Mouse (Mus musculus): ENCODE results near the gene Amotl2. TPM values are rescaled to one million over a fixed set of nuclear protein-coding genes. Genes with fewer than 3 reads are reported as not detected.
A peak's percentile ranks its signal among the peaks of the same experiment; 100 is the strongest.
"Not testable (repeated sequence)": the region's sequence is repeated elsewhere in the genome, so short reads cannot be mapped to it uniquely, and the experiment has no call there.

Amotl2 gene
- polyA plus RNA-seq, 1 experiment from 2014 or later: 72.4 TPM

DNA sequence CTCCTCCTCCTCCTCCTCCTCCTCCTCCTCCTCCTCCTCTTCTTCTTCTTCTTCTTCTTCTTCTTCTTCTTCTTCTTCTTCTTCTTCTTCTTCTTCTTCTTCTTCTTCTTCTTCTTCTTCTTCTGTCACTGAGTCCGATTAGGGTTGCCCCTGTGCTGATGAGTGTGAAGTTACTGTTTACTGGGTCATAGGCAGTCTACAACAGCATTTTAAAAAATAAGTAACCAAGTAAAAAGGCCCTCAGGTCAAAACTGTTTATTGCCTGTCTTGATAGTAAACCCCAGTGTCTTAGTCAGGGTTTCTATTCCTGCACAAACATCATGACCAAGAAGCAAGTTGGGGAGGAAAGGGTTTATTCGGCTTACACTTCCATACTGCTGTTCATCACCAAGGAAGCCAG is 48.1 kb downstream of the Amotl2 start:
- not testable (repeated sequence) for H3K27me3 ChIP-seq (ENCODE audit: control insufficient read depth, insufficient read depth, low read length); H3K9me3 ChIP-seq (ENCODE audit: control insufficient read depth, low read length); ATAC-seq (replicated peaks; ENCODE audit: low FRiP score); H3K27ac ChIP-seq (ENCODE audit: low read depth, low read length); H3K4me3 ChIP-seq (ENCODE audit: low read depth, low read length); H3K36me3 ChIP-seq (ENCODE audit: control insufficient read depth, insufficient read depth, low read length); DNase-seq (ENCODE audit: low spot score); H3K9ac ChIP-seq (ENCODE audit: low read length); H3K4me2 ChIP-seq (ENCODE audit: low read depth, low read length, severe bottlenecking); H3K4me1 ChIP-seq (replicated peaks; ENCODE audit: control insufficient read depth, insufficient read depth, low read length)
- 100% methylated on average over 1 of the region's 2 CpGs for WGBS

DNA sequence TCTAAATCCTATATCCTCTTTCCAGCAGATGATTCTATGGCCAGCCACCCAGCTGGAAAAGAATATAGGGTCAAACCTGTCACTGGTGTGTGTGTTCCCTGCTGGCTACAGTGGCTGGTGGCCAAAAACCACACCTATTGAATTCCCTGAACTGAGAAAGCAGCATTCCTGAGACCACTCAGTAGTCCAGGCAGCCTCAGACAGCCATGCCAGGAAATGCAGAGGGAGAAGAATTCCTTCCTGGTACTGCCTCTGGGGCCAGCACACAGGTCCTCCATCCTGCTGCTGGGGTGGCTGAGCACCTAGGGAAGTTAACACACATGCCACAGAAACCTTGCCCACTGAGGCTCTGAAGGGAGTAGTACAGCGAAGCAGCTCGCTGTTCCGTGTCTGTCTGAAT is 50.3 kb downstream of the Amotl2 start:
- no peaks in the 10 kb centered on the region for H3K9me3 ChIP-seq (ENCODE audit: control insufficient read depth, low read length)
- WGBS: 98% methylated on average over 3 of the region's 3 CpGs

DNA sequence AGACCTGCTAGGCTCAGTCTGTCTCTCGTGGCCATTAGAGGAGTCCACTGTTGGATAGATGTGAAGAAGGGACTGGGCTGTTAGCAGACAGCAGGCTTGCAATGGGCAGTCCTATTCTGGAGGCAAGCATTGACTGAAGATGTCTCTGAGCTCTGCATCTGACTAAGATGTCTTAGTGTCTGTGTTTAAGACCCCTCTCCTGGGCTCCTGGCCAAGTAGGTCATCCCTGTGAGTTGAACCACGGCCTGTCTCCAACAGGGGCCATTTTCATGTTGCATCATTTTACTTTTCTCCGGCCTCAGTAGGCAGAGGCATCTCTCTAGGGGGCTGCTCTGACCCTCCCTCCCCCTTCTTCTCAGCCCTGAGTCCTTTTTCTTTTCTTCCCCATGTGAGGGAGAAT is 52.8 kb downstream of the Amotl2 start:
- Histone ChIP-seq H3K9me3 (ENCODE audit: control insufficient read depth, low read length) (no peaks in the 10 kb centered on the region), H3K4me1 (replicated peaks; ENCODE audit: control insufficient read depth, insufficient read depth, low read length) (no peaks in the 10 kb centered on the region), H3K36me3 (ENCODE audit: control insufficient read depth, insufficient read depth, low read length) (no peaks in the 10 kb centered on the region), H3K4me3 (ENCODE audit: low read depth, low read length) (no peak overlapping the region), H3K4me2 (ENCODE audit: low read depth, low read length, severe bottlenecking) (no peak overlapping the region), H3K9ac (ENCODE audit: low read length) (no peak overlapping the region), H3K27ac (ENCODE audit: low read depth, low read length) (no peak overlapping the region), H3K27me3 (ENCODE audit: control insufficient read depth, insufficient read depth, low read length) (no peaks in the 10 kb centered on the region)
- ATAC-seq (replicated peaks; ENCODE audit: low FRiP score): no peak
- DNase-seq (ENCODE audit: low spot score): no peak
- 79% methylated on average over 3 of the region's 3 CpGs for WGBS

More for the DNA sequence above, 50.3 kb downstream of the Amotl2 start:
- ATAC-seq (replicated peaks; ENCODE audit: low FRiP score) (no peak), DNase-seq (ENCODE audit: low spot score) (no peak)
- Histone ChIP-seq H3K4me2 (ENCODE audit: low read depth, low read length, severe bottlenecking) (no peak overlapping the region), H3K9ac (ENCODE audit: low read length) (no peak overlapping the region), H3K4me3 (ENCODE audit: low read depth, low read length) (no peak overlapping the region), H3K27me3 (ENCODE audit: control insufficient read depth, insufficient read depth, low read length) (no peaks in the 10 kb centered on the region), H3K4me1 (replicated peaks; ENCODE audit: control insufficient read depth, insufficient read depth, low read length) (no peaks in the 10 kb centered on the region), H3K36me3 (ENCODE audit: control insufficient read depth, insufficient read depth, low read length) (no peaks in the 10 kb centered on the region), H3K27ac (ENCODE audit: low read depth, low read length) (no peak overlapping the region)

DNA sequence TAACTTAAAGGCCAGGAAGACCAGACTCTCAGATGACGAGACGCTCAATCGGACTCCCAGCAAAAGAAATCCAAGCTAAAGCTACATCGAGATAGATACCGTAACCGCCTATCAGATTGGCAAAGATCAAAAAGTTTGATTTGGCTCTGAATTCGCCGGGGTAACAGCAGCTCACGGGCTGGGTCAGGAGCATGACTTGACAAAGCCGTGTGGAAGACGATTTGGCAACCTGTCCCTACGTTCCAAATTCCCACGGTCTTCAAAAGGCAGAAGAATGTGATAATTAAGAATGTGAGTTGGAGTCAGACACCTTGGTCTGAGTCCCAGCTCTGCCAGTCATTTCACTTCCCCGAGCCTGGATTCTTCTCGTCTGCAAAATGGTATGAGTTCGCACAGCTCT is 53.7 kb downstream of the Amotl2 start:
- no peak for DNase-seq (ENCODE audit: low spot score)
- 81% methylated on average over 16 of the region's 16 CpGs for WGBS
- Histone ChIP-seq H3K27me3 (ENCODE audit: control insufficient read depth, insufficient read depth, low read length) (no peaks in the 10 kb centered on the region), H3K9me3 (ENCODE audit: control insufficient read depth, low read length) (no peaks in the 10 kb centered on the region), H3K4me3 (ENCODE audit: low read depth, low read length) (no peak overlapping the region), H3K4me1 (replicated peaks; ENCODE audit: control insufficient read depth, insufficient read depth, low read length) (no peaks in the 10 kb centered on the region), H3K36me3 (ENCODE audit: control insufficient read depth, insufficient read depth, low read length) (no peaks in the 10 kb centered on the region), H3K27ac (ENCODE audit: low read depth, low read length) (no peak overlapping the region), H3K4me2 (ENCODE audit: low read depth, low read length, severe bottlenecking) (no peak overlapping the region), H3K9ac (ENCODE audit: low read length) (no peak overlapping the region)
- ATAC-seq (replicated peaks; ENCODE audit: low FRiP score): no peak

DNA sequence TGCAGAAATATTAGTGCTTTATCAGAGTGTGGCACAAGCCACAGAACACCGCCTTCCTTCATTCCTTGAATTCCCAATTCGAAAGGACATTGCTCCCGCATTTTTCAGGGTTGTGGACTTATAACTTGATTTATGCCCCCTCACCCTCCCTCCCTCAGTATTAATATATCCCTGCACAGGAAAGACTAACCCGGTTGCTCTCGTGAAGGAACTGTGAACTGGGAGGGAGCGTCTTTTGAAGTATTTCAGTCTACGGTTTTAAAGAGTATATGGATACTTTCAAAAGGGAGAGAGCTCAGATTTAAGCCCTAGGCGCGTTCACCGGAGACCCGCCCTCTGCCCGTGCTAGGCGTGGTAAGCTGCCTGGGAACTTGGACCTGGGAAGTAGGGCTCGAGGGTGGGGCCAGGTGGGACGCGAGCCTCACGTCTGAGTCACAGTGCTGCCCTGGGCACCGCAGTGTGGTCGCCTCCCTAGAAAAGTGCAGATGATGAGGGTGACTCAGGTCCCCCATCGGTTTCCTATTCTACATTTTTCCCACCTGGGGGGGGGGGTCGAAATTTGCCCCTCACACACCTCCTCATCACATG is 54.9 kb downstream of the Amotl2 start:
- Histone ChIP-seq H3K36me3 (ENCODE audit: control insufficient read depth, insufficient read depth, low read length) (no peaks in the 10 kb centered on the region), H3K27ac (ENCODE audit: low read depth, low read length) (no peak overlapping the region), H3K4me2 (ENCODE audit: low read depth, low read length, severe bottlenecking) (no peak overlapping the region), H3K27me3 (ENCODE audit: control insufficient read depth, insufficient read depth, low read length) (no peaks in the 10 kb centered on the region), H3K4me1 (replicated peaks; ENCODE audit: control insufficient read depth, insufficient read depth, low read length) (no peaks in the 10 kb centered on the region), H3K4me3 (ENCODE audit: low read depth, low read length) (no peak overlapping the region), H3K9me3 (ENCODE audit: control insufficient read depth, low read length) (no peaks in the 10 kb centered on the region), H3K9ac (ENCODE audit: low read length) (no peak overlapping the region)
- ATAC-seq (replicated peaks; ENCODE audit: low FRiP score): no peak
- no peak for DNase-seq (ENCODE audit: low spot score)
- WGBS: 48% methylated on average over 21 of the region's 21 CpGs

DNA sequence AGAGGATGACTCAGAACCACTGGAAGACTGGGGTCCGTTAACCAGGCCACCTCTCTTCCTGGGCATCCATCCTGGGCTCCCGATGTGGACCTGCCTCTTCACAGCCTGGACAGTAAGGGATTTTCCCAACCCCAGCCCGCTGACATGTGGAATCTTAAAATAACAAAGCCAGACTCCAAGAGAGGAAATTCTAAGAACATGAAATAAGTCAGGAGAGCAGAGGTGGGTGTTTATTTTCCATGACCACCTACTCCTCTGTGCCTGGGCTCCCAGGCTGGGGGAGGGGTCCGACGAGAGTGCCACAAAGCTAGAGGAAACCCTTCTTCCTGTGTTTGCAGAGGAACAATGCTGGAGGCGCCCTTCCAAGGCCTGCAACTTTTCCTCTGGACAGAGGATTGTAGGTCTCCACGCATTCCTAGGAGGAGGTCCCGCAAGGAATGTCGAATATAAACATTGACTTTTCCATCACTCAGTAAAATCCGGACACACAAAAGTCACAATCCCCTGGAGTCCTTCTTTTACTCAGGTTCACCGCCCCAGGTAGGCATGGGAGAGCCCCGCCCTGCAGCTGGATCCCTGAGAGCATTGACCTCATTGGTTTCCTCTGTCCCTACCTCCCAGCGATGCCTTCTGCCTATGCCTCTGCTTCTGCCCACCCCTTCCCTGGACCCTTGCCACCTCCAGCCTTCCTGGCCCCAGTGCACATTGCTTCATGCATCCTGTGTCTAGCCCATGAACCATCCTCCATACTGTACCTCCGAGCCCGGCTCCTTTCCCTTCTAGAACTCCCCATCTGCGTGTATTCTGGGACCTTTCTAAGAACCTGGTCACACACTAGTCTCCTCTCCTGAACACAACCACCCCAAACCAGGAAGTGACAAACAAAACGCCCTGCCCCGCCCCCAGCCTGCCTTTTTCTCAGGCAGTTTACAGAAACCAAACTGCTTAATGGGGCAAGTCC is 61.4 kb downstream of the Amotl2 start:
- Histone ChIP-seq H3K4me2 (ENCODE audit: low read depth, low read length, severe bottlenecking) (no peak overlapping the region), H3K36me3 (ENCODE audit: control insufficient read depth, insufficient read depth, low read length) (no peaks in the 10 kb centered on the region), H3K4me1 (replicated peaks; ENCODE audit: control insufficient read depth, insufficient read depth, low read length) (peaks cover 4% of the 10 kb centered on the region; the same call in 1 of the 2 replicates), H3K9me3 (ENCODE audit: control insufficient read depth, low read length) (no peaks in the 10 kb centered on the region), H3K27me3 (ENCODE audit: control insufficient read depth, insufficient read depth, low read length) (no peaks in the 10 kb centered on the region), H3K27ac (ENCODE audit: low read depth, low read length) (no peak overlapping the region), H3K4me3 (ENCODE audit: low read depth, low read length) (no peak overlapping the region), H3K9ac (ENCODE audit: low read length) (no peak overlapping the region)
- 68% methylated on average over 18 of the region's 18 CpGs for WGBS
- ATAC-seq (replicated peaks; ENCODE audit: low FRiP score): no peak
- DNase-seq (ENCODE audit: low spot score): no peak

DNA sequence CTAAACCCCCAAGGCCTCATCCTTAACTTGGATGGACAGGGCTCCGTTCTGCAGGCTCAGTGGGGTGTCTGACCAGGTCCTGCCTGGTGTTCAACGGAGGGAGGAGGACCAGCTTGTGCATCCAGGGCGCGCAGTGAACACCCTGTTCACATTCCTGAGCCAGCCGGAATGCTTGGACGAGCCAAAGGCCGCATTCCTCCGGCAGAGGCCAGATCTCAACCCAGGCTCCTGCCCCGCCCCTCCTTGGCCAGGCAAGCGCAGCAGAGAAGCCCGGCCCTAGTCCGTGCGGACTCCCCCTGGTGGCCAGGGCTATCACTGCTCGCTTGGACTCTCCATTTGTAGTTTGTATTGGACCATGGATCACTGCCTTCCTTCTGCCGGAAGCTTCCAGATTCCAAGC is 63.0 kb downstream of the Amotl2 start:
- Histone ChIP-seq H3K9ac (ENCODE audit: low read length) (no peak overlapping the region), H3K4me3 (ENCODE audit: low read depth, low read length) (no peak overlapping the region), H3K36me3 (ENCODE audit: control insufficient read depth, insufficient read depth, low read length) (no peaks in the 10 kb centered on the region), H3K27me3 (ENCODE audit: control insufficient read depth, insufficient read depth, low read length) (no peaks in the 10 kb centered on the region), H3K4me1 (replicated peaks; ENCODE audit: control insufficient read depth, insufficient read depth, low read length) (peaks cover 7% of the 10 kb centered on the region; the same call in 1 of the 2 replicates), H3K9me3 (ENCODE audit: control insufficient read depth, low read length) (no peaks in the 10 kb centered on the region), H3K4me2 (ENCODE audit: low read depth, low read length, severe bottlenecking) (0 out of 2 replicates have a peak overlapping the region, but pooled peaks have one; percentile 6), H3K27ac (ENCODE audit: low read depth, low read length) (no peak overlapping the region)
- DNase-seq (ENCODE audit: low spot score): peak; percentile 86
- 4% methylated on average over 15 of the region's 15 CpGs for WGBS
- peak; percentile 66 for ATAC-seq (replicated peaks; ENCODE audit: low FRiP score)

All from forebrain, embryonic 11.5 days (tissue).